Mouse (Mus musculus) mesoderm, embryonic 11.5 days (tissue): ENCODE measurements around the gene 4933411K16Rik.
"Not testable (repeated sequence)": the region's sequence is repeated elsewhere in the genome, so short reads cannot be mapped to it uniquely, and the experiment has no call there.

Experiments used
- DNase-seq: peaks from one replicate; pipeline ENCODE4 v3.0.0-alpha.2; 2012; ENCODE audit warnings: low read depth, low spot score

4933411K16Rik gene

GRCm38 (mm10) chr19:42079006-42079405 is 27.0 kb downstream of the 4933411K16Rik start:
- no peak for DNase-seq

GRCm38 (mm10) chr19:42079950-42080349 is 27.9 kb downstream of the 4933411K16Rik start:
- DNase-seq = no peak

GRCm38 (mm10) chr19:42080469-42080868 is 28.4 kb downstream of the 4933411K16Rik start:
- no peak for DNase-seq

- not testable (repeated sequence) for DNase-seq
These were observed 29.6 kb downstream of the 4933411K16Rik start for GRCm38 (mm10) chr19:42081613-42082012.

- no peak for DNase-seq
These were observed 33.6 kb downstream of the 4933411K16Rik start for GRCm38 (mm10) chr19:42085690-42086089.

GRCm38 (mm10) chr19:42086166-42086565 is 34.1 kb downstream of the 4933411K16Rik start, which contains the start of gene Morn4:
Gene Morn4, minus strand, starts transcription at chr19:42086357.
- DNase-seq = peak; percentile 95

GRCm38 (mm10) chr19:42089103-42089747 is 37.2 kb downstream of the 4933411K16Rik start:
- DNase-seq = peak; percentile 48

- DNase-seq = peak; percentile 100
These were observed 37.9 kb downstream of the 4933411K16Rik start, which contains the start of gene Pi4k2a for GRCm38 (mm10) chr19:42089748-42090595. Gene Pi4k2a, plus strand, starts transcription at chr19:42090470.

- DNase-seq = peak; percentile 37
These were observed 38.6 kb downstream of the 4933411K16Rik start for GRCm38 (mm10) chr19:42090637-42091141.

GRCm38 (mm10) chr19:42099406-42099805 is 47.4 kb downstream of the 4933411K16Rik start:
- DNase-seq = no peak
